9 mouse cellular contexts compared by ENCODE assay signal in the genomic region with DNA sequence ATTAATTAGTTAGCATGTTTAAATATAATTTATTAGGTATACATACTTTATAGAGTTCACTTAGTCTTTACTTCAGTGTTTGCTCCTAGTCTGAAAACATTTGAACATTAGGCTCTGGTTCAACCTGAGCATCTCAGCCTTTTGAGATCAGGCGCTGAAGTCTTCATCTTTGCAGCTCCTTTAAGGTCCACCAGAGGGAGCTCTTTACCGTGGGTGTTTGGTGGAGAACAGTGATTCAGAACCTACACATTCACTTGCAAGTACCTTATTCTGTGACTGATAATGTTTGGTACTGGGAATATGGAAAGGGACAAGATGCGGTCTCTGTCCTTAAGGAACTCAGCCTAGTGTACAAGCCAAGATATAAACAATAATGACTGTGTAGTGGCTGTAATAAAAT. TPM values are rescaled to one million over a fixed set of nuclear protein-coding genes. Genes with fewer than 3 reads are reported as not detected.
DNase-seq lines count a peak whose midpoint lies in the region; ATAC-seq lines count a peak whose summit lies in the region.
"Had no signal": no experiment of that assay in that cellular context is flagged by ENCODE, and none has a peak within 500 bp of the region (broad histone marks: within the 10 kb centered on the region; RNA-seq: fewer than 3 reads in every experiment).

No protein-coding gene starts in this region.

- WGBS in hindbrain, embryonic 10.5 days = 10% methylated on average over 3 of the region's 3 CpGs
- 12% methylated on average over 3 of the region's 3 CpGs for WGBS in hindbrain, embryonic 16.5 days
- 9% methylated on average over 3 of the region's 3 CpGs for WGBS in embryonic facial prominence, embryonic 11.5 days

- H3K4me2 ChIP-seq in hindbrain, embryonic 16.5 days (ENCODE audit: low read length) = no peak overlapping the region
- no peak overlapping the region for H3K4me2 ChIP-seq in embryonic facial prominence, embryonic 11.5 days (ENCODE audit: low read depth, low read length)

- no peak for ATAC-seq in hindbrain, embryonic 16.5 days
- no peak for ATAC-seq in embryonic facial prominence, embryonic 11.5 days (replicated peaks; ENCODE audit: insufficient number of reproducible peaks, low FRiP score, low TSS enrichment, low read depth)

- 0 out of 2 replicates have a peak, but pooled peaks cover 2% of the 10 kb centered on the region for H3K27me3 ChIP-seq in hindbrain, embryonic 10.5 days (ENCODE audit: insufficient read depth, poor library complexity, severe bottlenecking)
- H3K27me3 ChIP-seq in hindbrain, embryonic 16.5 days (replicated peaks; ENCODE audit: control insufficient read depth, insufficient read depth, low read length) = no peaks in the 10 kb centered on the region
- H3K27me3 ChIP-seq in embryonic facial prominence, embryonic 11.5 days (ENCODE audit: control insufficient read depth, insufficient read depth, low read length) = no peaks in the 10 kb centered on the region

- peak; percentile 57 for DNase-seq in hindbrain, embryonic 10.5 days (ENCODE audit: low spot score)
- DNase-seq in CD8-positive naive resting alpha-beta T cell, adult 2 months (ENCODE audit: low read depth in 2 of 2, low spot score in 2 of 2) = peak; percentile 68 to 76
- peak; percentile 34 for DNase-seq in adrenal gland, postnatal 25 days
- DNase-seq in embryonic facial prominence, embryonic 11.5 days (ENCODE audit: low spot score) = peak; percentile 86
- DNase-seq in layer of hippocampus, adult 8-10 months (ENCODE audit: low spot score in 2 of 2) = peak; percentile 7 to 44
- peak; percentile 76 for DNase-seq in mesoderm, embryonic 11.5 days (ENCODE audit: low read depth, low spot score)
- peak; percentile 64 to 65 for DNase-seq in thymus, postnatal 36 days

- H3K4me1 ChIP-seq in hindbrain, embryonic 10.5 days (replicated peaks) = no peaks in the 10 kb centered on the region
- no peaks in the 10 kb centered on the region for H3K4me1 ChIP-seq in hindbrain, embryonic 16.5 days (ENCODE audit: control insufficient read depth, insufficient read depth, low read depth, low read length)
- no peaks in the 10 kb centered on the region for H3K4me1 ChIP-seq in embryonic facial prominence, embryonic 11.5 days (ENCODE audit: control insufficient read depth, insufficient read depth, low read length)

- H3K4me3 ChIP-seq in hindbrain, embryonic 10.5 days = no peak overlapping the region
- no peak overlapping the region for H3K4me3 ChIP-seq in hindbrain, embryonic 16.5 days (ENCODE audit: low read length)
- no peak overlapping the region for H3K4me3 ChIP-seq in embryonic facial prominence, embryonic 11.5 days (ENCODE audit: low read depth, low read length)

- no peaks in the 10 kb centered on the region for H3K9me3 ChIP-seq in hindbrain, embryonic 10.5 days
- no peaks in the 10 kb centered on the region for H3K9me3 ChIP-seq in hindbrain, embryonic 16.5 days (ENCODE audit: control insufficient read depth, low read length)
- H3K9me3 ChIP-seq in embryonic facial prominence, embryonic 11.5 days (replicated peaks; ENCODE audit: control insufficient read depth, low read length) = no peaks in the 10 kb centered on the region

- H3K36me3 ChIP-seq in hindbrain, embryonic 10.5 days = no peaks in the 10 kb centered on the region
- no peaks in the 10 kb centered on the region for H3K36me3 ChIP-seq in hindbrain, embryonic 16.5 days (ENCODE audit: control insufficient read depth, insufficient read depth, low read length)
- no peaks in the 10 kb centered on the region for H3K36me3 ChIP-seq in embryonic facial prominence, embryonic 11.5 days (replicated peaks; ENCODE audit: control insufficient read depth, insufficient read depth, low read depth, low read length)

- no peak overlapping the region for H3K9ac ChIP-seq in hindbrain, embryonic 16.5 days (ENCODE audit: low read depth, low read length)
- no peak overlapping the region for H3K9ac ChIP-seq in embryonic facial prominence, embryonic 11.5 days (replicated peaks; ENCODE audit: low read length)

- no peak overlapping the region for H3K27ac ChIP-seq in hindbrain, embryonic 10.5 days
- H3K27ac ChIP-seq in hindbrain, embryonic 16.5 days (ENCODE audit: low read depth, low read length) = no peak overlapping the region
- H3K27ac ChIP-seq in embryonic facial prominence, embryonic 11.5 days (replicated peaks; ENCODE audit: low read depth, low read length) = no peak overlapping the region
- H3K27ac ChIP-seq: macrophage had no signal

RNA-seq across cellular contexts. Expression of a gene that starts 13.4 kb away (rescaled TPM):
- polyA plus RNA-seq in hindbrain, embryonic 10.5 days (2016; fragmentation: Nextera tagmentation; extraction: Ambion mirVana) = not detected in 2 replicates
- 0.15 and 0.19 TPM in 2 replicates for polyA plus RNA-seq in hindbrain, embryonic 16.5 days (2015; fragmentation: Nextera tagmentation; extraction: Ambion mirVana)
- 0.46 TPM in 1 of 2 replicates, not detected in the other for total RNA-seq in adrenal gland, postnatal 25 days (2021)
- polyA plus RNA-seq in embryonic facial prominence, embryonic 11.5 days (2014; fragmentation: Nextera tagmentation; extraction: Ambion mirVana) = not detected in 2 replicates
- total RNA-seq in layer of hippocampus, adult 8-10 months (2022) = under 1 TPM in 2 of 4 experiments, not detected in 2; 0.27 to 0.33 TPM
- polyA plus RNA-seq: macrophage had no signal

RNA-seq across cellular contexts. Expression of a gene that starts 16.8 kb away (rescaled TPM):
- polyA plus RNA-seq in hindbrain, embryonic 10.5 days (2016; fragmentation: Nextera tagmentation; extraction: Ambion mirVana) = 2.8 and 4.3 TPM in 2 replicates
- 2.5 and 3.0 TPM in 2 replicates for polyA plus RNA-seq in hindbrain, embryonic 16.5 days (2015; fragmentation: Nextera tagmentation; extraction: Ambion mirVana)
- 5.7 and 7.4 TPM in 2 replicates for total RNA-seq in adrenal gland, postnatal 25 days (2021)
- 8.8 and 9.2 TPM in 2 replicates for polyA plus RNA-seq in embryonic facial prominence, embryonic 11.5 days (2014; fragmentation: Nextera tagmentation; extraction: Ambion mirVana)
- 1 to 10 TPM; 1.3 TPM for total RNA-seq in layer of hippocampus, adult 8-10 months (2022)
- polyA plus RNA-seq: macrophage had no signal

RNA-seq across cellular contexts. Expression of a gene that starts 32.2 kb away (rescaled TPM):
- polyA plus RNA-seq in hindbrain, embryonic 10.5 days (2016; fragmentation: Nextera tagmentation; extraction: Ambion mirVana) = 2.0 and 2.6 TPM in 2 replicates
- polyA plus RNA-seq in hindbrain, embryonic 16.5 days (2015; fragmentation: Nextera tagmentation; extraction: Ambion mirVana) = 1.0 and 1.2 TPM in 2 replicates
- total RNA-seq in adrenal gland, postnatal 25 days (2021) = 6.0 and 6.8 TPM in 2 replicates
- polyA plus RNA-seq in embryonic facial prominence, embryonic 11.5 days (2014; fragmentation: Nextera tagmentation; extraction: Ambion mirVana) = 2.0 and 2.3 TPM in 2 replicates
- 1 to 10 TPM; 3.4 to 5.4 (median 3.7) TPM for total RNA-seq in layer of hippocampus, adult 8-10 months (2022)

RNA-seq across cellular contexts. Expression of a gene that starts 41.2 kb away (rescaled TPM):
- not detected in 2 replicates for polyA plus RNA-seq in hindbrain, embryonic 10.5 days (2016; fragmentation: Nextera tagmentation; extraction: Ambion mirVana)
- polyA plus RNA-seq in hindbrain, embryonic 16.5 days (2015; fragmentation: Nextera tagmentation; extraction: Ambion mirVana) = not detected in 2 replicates
- total RNA-seq in adrenal gland, postnatal 25 days (2021) = not detected in 2 replicates
- polyA plus RNA-seq in embryonic facial prominence, embryonic 11.5 days (2014; fragmentation: Nextera tagmentation; extraction: Ambion mirVana) = not detected in 2 replicates
- total RNA-seq in layer of hippocampus, adult 8-10 months (2022) = not detected

RNA-seq across cellular contexts. Expression of a gene that starts 42.6 kb away (rescaled TPM):
- 0.31 TPM in 1 of 2 replicates, not detected in the other for polyA plus RNA-seq in hindbrain, embryonic 10.5 days (2016; fragmentation: Nextera tagmentation; extraction: Ambion mirVana)
- polyA plus RNA-seq in hindbrain, embryonic 16.5 days (2015; fragmentation: Nextera tagmentation; extraction: Ambion mirVana) = not detected in 2 replicates
- total RNA-seq in adrenal gland, postnatal 25 days (2021) = 0.52 TPM in 1 of 2 replicates, not detected in the other
- polyA plus RNA-seq in embryonic facial prominence, embryonic 11.5 days (2014; fragmentation: Nextera tagmentation; extraction: Ambion mirVana) = not detected in 2 replicates
- total RNA-seq in layer of hippocampus, adult 8-10 months (2022) = under 1 TPM in 2 of 4 experiments, not detected in 2; 0.38 to 0.43 TPM

Comparison
In these comparisons a context has a peak if more than half of its experiments do, and no peak if none do; other contexts are left out.
1. DNase-seq: peak in every context shown above with its lines; median percentile 86 in embryonic facial prominence, embryonic 11.5 days; 76 in mesoderm, embryonic 11.5 days; 72 in CD8-positive naive resting alpha-beta T cell, adult 2 months; 64 in thymus, postnatal 36 days; 57 in hindbrain, embryonic 10.5 days; 34 in adrenal gland, postnatal 25 days; 26 in layer of hippocampus, adult 8-10 months.